Mouse (Mus musculus): ENCODE data around the gene Nmnat1. TPM values are rescaled to one million over a fixed set of nuclear protein-coding genes. Genes with fewer than 3 reads are reported as not detected.
A peak's percentile ranks its signal among the peaks of the same experiment; 100 is the strongest.

Gene Nmnat1
- polyA plus RNA-seq, 2 experiments, result 10.1 to 10.6 TPM

- ATAC-seq (ENCODE audit: low FRiP score, low read depth), result peak; percentile 94
- H3K27ac ChIP-seq (replicated peaks; ENCODE audit: low read depth, low read length), result peak within 1 kb of the TSS; percentile 98
- 0 out of 2 replicates have a peak, but pooled peaks cover 5% of the 10 kb centered on the region for H3K4me1 ChIP-seq (ENCODE audit: control insufficient read depth, insufficient read depth, low read length)
- peak within 1 kb of the TSS; percentile 90 for H3K9ac ChIP-seq (ENCODE audit: low read depth, low read length, severe bottlenecking)
- peak; percentile 100 for DNase-seq (ENCODE audit: low spot score)
- H3K9me3 ChIP-seq (ENCODE audit: control insufficient read depth, low read length), result no peaks in the 10 kb centered on the region
- H3K4me3 ChIP-seq (replicated peaks; ENCODE audit: low read length), result peak within 1 kb of the TSS; percentile 100
- no peaks in the 10 kb centered on the region for H3K36me3 ChIP-seq (ENCODE audit: control insufficient read depth, insufficient read depth, low read length)
- 0 out of 2 replicates have a peak, but pooled peaks have one; percentile 36 for TF ChIP-seq POLR2A (IDR thresholded peaks at IDR 0.05; ENCODE audit: borderline replicate concordance, extremely low read depth, insufficient read depth, insufficient read length)
- H3K4me2 ChIP-seq (replicated peaks; ENCODE audit: low read depth, low read length, severe bottlenecking), result peak within 1 kb of the TSS; percentile 80
- 3% methylated on average over 37 of the region's 50 CpGs for WGBS
- H3K27me3 ChIP-seq (ENCODE audit: control insufficient read depth, insufficient read depth, low read length), result no peaks in the 10 kb centered on the region
Observed at GRCm38 (mm10) chr4:149426325-149427199, 58.4 kb downstream of the Nmnat1 start, which contains the start of gene Ube4b. TSS of gene Ube4b (minus strand) at chr4:149426749.

- under 1% methylated on average over 28 of the region's 35 CpGs for WGBS
- TF ChIP-seq POLR2A (IDR thresholded peaks at IDR 0.05; ENCODE audit: borderline replicate concordance, extremely low read depth, insufficient read depth, insufficient read length), result no peak
- 0 out of 2 replicates have a peak, but pooled peaks have one; percentile 0 for ATAC-seq (ENCODE audit: low FRiP score, low read depth)
Observed at GRCm38 (mm10) chr4:149425801-149426292, 59.2 kb downstream of the Nmnat1 start.

GRCm38 (mm10) chr4:149424755-149425154, 60.2 kb downstream of the Nmnat1 start:
- TF ChIP-seq POLR2A (IDR thresholded peaks at IDR 0.05; ENCODE audit: borderline replicate concordance, extremely low read depth, insufficient read depth, insufficient read length), result no peak
- Histone ChIP-seq H3K36me3 (ENCODE audit: control insufficient read depth, insufficient read depth, low read length) (peaks cover 2% of the 10 kb centered on the region; the same call in 1 of the 2 replicates), H3K9ac (ENCODE audit: low read depth, low read length, severe bottlenecking) (peak overlapping the region; percentile 90), H3K4me2 (replicated peaks; ENCODE audit: low read depth, low read length, severe bottlenecking) (peak overlapping the region; percentile 80), H3K9me3 (ENCODE audit: control insufficient read depth, low read length) (no peaks in the 10 kb centered on the region), H3K27me3 (ENCODE audit: control insufficient read depth, insufficient read depth, low read length) (no peaks in the 10 kb centered on the region), H3K4me1 (ENCODE audit: control insufficient read depth, insufficient read depth, low read length) (0 out of 2 replicates have a peak, but pooled peaks cover 5% of the 10 kb centered on the region), H3K4me3 (replicated peaks; ENCODE audit: low read length) (peak overlapping the region; percentile 100), H3K27ac (replicated peaks; ENCODE audit: low read depth, low read length) (no peak overlapping the region)
- WGBS, result under 1% methylated on average over 9 of the region's 9 CpGs
- ATAC-seq (ENCODE audit: low FRiP score, low read depth) (no peak), DNase-seq (ENCODE audit: low spot score) (no peak)

More at GRCm38 (mm10) chr4:149425801-149426292, 59.2 kb downstream of the Nmnat1 start:
- H3K9me3 ChIP-seq (ENCODE audit: control insufficient read depth, low read length), result no peaks in the 10 kb centered on the region
- H3K36me3 ChIP-seq (ENCODE audit: control insufficient read depth, insufficient read depth, low read length), result no peaks in the 10 kb centered on the region
- H3K9ac ChIP-seq (ENCODE audit: low read depth, low read length, severe bottlenecking), result peak overlapping the region; percentile 90
- H3K27ac ChIP-seq (replicated peaks; ENCODE audit: low read depth, low read length), result peak overlapping the region; percentile 98
- 0 out of 2 replicates have a peak, but pooled peaks cover 5% of the 10 kb centered on the region for H3K4me1 ChIP-seq (ENCODE audit: control insufficient read depth, insufficient read depth, low read length)
- DNase-seq (ENCODE audit: low spot score), result peak; percentile 25
- no peaks in the 10 kb centered on the region for H3K27me3 ChIP-seq (ENCODE audit: control insufficient read depth, insufficient read depth, low read length)
- H3K4me2 ChIP-seq (replicated peaks; ENCODE audit: low read depth, low read length, severe bottlenecking), result peak overlapping the region; percentile 80
- peak overlapping the region; percentile 100 for H3K4me3 ChIP-seq (replicated peaks; ENCODE audit: low read length)

- H3K27me3 ChIP-seq (ENCODE audit: control insufficient read depth, insufficient read depth, low read length), result no peaks in the 10 kb centered on the region
- H3K9me3 ChIP-seq (ENCODE audit: control insufficient read depth, low read length), result no peaks in the 10 kb centered on the region
- TF ChIP-seq POLR2A (IDR thresholded peaks at IDR 0.05; ENCODE audit: borderline replicate concordance, extremely low read depth, insufficient read depth, insufficient read length), result no peak
- DNase-seq (ENCODE audit: low spot score), result no peak
- no peak overlapping the region for H3K4me3 ChIP-seq (replicated peaks; ENCODE audit: low read length)
- no peak overlapping the region for H3K4me2 ChIP-seq (replicated peaks; ENCODE audit: low read depth, low read length, severe bottlenecking)
- H3K9ac ChIP-seq (ENCODE audit: low read depth, low read length, severe bottlenecking), result no peak overlapping the region
- no peak for ATAC-seq (ENCODE audit: low FRiP score, low read depth)
- H3K27ac ChIP-seq (replicated peaks; ENCODE audit: low read depth, low read length), result no peak overlapping the region
- 64% methylated on average over 5 of the region's 5 CpGs for WGBS
- H3K4me1 ChIP-seq (ENCODE audit: control insufficient read depth, insufficient read depth, low read length), result peaks cover 32% of the 10 kb centered on the region
- H3K36me3 ChIP-seq (ENCODE audit: control insufficient read depth, insufficient read depth, low read length), result peaks cover 2% of the 10 kb centered on the region; the same call in 1 of the 2 replicates
Observed at GRCm38 (mm10) chr4:149417854-149418365, 67.1 kb downstream of the Nmnat1 start.

Other genes with a start within 250 kb of the Nmnat1 start
- gene Kif1b, start 177.5 kb downstream of the Nmnat1 start, polyA plus RNA-seq (2012; rRNA removed), result 35.0 and 41.6 TPM in 2 replicates
- 47.6 and 50.3 TPM in 2 replicates for gene Kif1b, start 177.5 kb downstream of the Nmnat1 start, polyA plus RNA-seq (2014; fragmentation: Nextera tagmentation; extraction: Ambion mirVana)
- gene Ube4b, start 58.5 kb downstream of the Nmnat1 start, polyA plus RNA-seq (2012; rRNA removed), result 82.1 and 95.0 TPM in 2 replicates
- 39.8 and 45.1 TPM in 2 replicates for gene Ube4b, start 58.5 kb downstream of the Nmnat1 start, polyA plus RNA-seq (2014; fragmentation: Nextera tagmentation; extraction: Ambion mirVana)
- gene Rbp7, start 30.2 kb downstream of the Nmnat1 start, polyA plus RNA-seq (2012; rRNA removed), result 0.11 TPM in 1 of 2 replicates, not detected in the other
- gene Rbp7, start 30.2 kb downstream of the Nmnat1 start, polyA plus RNA-seq (2014; fragmentation: Nextera tagmentation; extraction: Ambion mirVana), result 0.89 and 1.4 TPM in 2 replicates
- not detected in 2 replicates for gene Tmem274, start 7.8 kb downstream of the Nmnat1 start, polyA plus RNA-seq (2012; rRNA removed)
- gene Tmem274, start 7.8 kb downstream of the Nmnat1 start, polyA plus RNA-seq (2014; fragmentation: Nextera tagmentation; extraction: Ambion mirVana), result 0.93 TPM in 1 of 2 replicates, not detected in the other
- gene Lzic, start within 50 bp of the Nmnat1 start, polyA plus RNA-seq (2012; rRNA removed), result 32.8 and 36.1 TPM in 2 replicates
- 54.0 and 55.2 TPM in 2 replicates for gene Lzic, start within 50 bp of the Nmnat1 start, polyA plus RNA-seq (2014; fragmentation: Nextera tagmentation; extraction: Ambion mirVana)
- gene Ctnnbip1, start 33.0 kb upstream of the Nmnat1 start, polyA plus RNA-seq (2012; rRNA removed), result 39.3 and 43.5 TPM in 2 replicates
- gene Ctnnbip1, start 33.0 kb upstream of the Nmnat1 start, polyA plus RNA-seq (2014; fragmentation: Nextera tagmentation; extraction: Ambion mirVana), result 73.6 and 75.0 TPM in 2 replicates
- gene Clstn1, start 101.3 kb upstream of the Nmnat1 start, polyA plus RNA-seq (2012; rRNA removed), result 56.5 and 58.2 TPM in 2 replicates
- gene Clstn1, start 101.3 kb upstream of the Nmnat1 start, polyA plus RNA-seq (2014; fragmentation: Nextera tagmentation; extraction: Ambion mirVana), result 51.2 and 61.1 TPM in 2 replicates
- gene Pik3cd, start 217.4 kb upstream of the Nmnat1 start, polyA plus RNA-seq (2012; rRNA removed), result 5.7 and 6.1 TPM in 2 replicates
- gene Pik3cd, start 217.4 kb upstream of the Nmnat1 start, polyA plus RNA-seq (2014; fragmentation: Nextera tagmentation; extraction: Ambion mirVana), result 5.1 and 5.9 TPM in 2 replicates

Data from limb, embryonic 14.5 days (tissue).